Mouse (Mus musculus) right cerebral cortex, postnatal 4 days (tissue): Measurements from ENCODE around the gene Kbtbd6.

ENCODE experiments used
- DNase-seq: peaks from one replicate; pipeline ENCODE4 v3.0.0-alpha.2; 2022

Kbtbd6 gene

DNA sequence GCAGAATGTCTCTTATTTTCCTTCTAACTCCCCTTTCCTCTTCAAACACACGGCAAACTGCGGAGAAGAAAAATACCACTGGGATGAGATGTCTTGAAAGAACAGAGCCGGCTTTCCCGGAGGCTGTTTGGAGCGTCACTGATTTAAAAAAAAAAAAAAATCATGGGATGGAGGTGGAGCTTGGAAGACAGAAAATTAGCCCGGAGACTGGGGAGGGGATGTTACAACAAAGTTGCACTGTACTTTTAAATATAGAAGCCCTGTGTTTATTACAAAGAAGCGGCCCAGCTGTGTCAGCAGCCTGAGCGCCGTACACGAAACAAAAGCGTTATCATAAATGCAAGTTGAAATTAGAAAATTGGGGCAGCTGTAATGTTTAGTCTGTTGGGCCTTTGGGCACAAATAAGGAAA is 30.6 kb downstream of the Kbtbd6 start:
- peak; percentile 18 for DNase-seq

DNA sequence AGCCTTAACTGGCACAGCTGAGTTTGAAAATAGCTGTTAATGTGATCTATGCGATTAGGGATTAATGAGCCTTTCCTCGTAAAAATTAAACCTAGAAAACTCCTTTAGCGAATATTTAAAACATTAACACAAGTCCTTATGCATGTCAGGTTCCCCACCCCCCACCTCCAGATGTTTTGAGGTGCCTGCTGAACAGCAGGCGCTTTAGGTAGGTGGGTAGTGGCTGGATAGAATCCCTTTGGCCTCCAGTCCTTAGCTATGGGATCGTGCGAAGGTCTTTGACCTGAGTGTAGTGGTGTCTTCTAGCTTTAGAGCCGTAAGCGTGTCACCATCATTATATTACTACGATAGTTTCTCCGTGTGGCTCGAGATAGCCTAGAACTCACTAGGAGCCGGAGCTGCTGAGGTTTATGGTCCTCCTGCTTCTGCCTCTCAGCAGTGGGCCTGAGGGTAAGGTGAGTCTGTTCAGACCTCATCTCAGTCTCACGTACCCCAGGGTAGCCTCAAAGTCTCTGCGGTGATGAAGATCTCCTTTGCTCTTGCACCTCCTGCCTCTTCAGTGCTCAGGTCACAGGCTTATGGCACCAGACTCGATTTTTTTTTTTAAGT is 31.2 kb downstream of the Kbtbd6 start:
- no peak for DNase-seq

DNA sequence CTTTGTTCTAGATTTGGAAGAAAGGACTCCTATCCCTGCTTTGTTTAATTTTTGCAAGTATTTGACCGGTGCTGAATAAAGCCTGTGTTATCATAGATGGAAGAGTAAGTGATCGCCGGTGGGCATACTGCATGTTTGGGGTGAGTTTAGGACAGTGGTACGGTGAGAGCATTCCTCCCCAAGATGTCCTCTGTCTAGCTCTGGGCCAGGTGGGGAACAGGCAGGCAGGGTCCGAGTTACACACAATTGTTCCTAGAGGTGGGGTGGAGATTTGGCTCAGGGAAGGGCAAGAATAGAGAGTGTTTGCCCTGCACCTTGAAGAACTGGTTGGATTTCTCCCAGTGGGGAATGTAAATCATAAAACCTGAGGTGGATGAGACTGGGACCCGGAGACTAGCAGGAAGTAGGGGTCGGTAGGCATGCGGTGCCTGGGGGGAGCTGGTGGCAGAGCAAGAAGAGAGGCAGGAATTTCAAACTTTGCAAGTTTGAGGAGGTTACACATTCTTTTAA is 32.0 kb downstream of the Kbtbd6 start:
- no peak for DNase-seq

DNA sequence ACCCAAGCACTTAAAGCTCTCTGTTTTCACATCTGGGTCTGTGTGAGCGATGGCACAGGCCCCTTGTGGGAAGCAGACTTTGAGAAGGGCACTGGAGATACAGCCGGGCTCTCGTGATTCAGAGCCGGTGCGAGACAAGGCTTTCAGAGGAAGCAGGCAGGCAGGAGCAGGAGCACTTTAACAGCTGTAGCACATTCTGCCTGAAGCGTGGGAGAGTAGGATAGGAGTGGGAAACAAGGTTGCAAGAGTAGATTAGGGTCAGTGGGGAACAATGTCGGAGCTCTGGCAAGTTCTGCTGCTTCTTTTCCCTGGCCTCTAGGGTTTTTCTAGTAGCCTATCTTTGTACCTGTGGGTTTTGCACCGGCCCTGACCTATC is 35.0 kb downstream of the Kbtbd6 start:
- no peak for DNase-seq

DNA sequence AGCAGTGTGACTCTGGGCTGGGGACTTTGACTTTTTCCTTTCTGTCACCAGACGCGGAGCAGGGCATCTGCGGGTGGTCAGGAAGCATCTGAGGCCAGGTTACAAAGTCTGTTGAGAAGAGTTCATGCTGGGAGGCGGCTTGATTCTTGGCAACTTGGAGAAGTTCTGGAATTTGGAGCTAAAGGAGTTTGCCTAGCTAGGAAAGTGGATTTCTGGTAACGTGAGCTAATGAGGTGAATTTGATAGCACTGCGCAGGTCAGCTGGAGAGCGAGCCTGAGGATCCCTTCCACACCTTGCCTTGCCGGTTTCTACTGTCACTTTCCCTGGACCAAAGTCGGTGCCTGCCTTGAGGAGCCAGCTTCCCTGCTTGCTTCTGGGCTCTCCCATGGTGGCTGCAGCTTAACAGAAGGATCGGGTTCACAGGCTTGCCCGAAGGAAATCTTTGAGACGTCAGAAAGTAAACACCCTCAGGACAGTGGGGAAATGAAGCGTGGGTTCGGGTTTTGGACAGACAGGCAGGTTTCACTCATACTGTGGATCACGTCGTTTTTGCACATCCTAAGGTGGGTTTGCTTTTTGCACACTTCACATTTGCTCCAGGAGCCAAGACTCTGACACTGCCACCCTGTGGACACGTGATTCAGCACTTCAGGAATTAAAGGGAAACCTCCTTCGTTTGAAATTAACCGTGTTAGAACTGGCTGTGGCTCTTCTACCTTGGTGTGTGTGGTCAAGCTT is 35.5 kb downstream of the Kbtbd6 start:
- no peak for DNase-seq

DNA sequence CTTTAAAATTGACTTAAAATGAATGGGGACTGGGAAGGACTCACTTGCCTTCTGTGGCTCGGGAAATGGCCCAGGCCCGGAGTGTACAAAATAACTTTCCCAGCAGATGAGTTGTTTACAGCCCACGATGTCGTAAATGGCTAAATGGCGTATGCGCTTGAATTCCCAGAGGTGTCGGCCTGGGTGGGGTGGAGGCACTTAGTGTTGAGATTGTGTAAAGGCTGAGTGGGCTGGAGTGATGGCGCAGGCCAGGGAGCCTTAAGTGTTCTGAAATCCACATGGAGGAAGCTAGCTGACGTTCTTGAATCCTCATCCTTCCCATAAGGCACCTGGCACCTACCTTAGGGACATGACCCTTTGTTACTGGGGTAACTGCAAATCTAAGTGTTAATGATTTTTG is 36.9 kb downstream of the Kbtbd6 start:
- DNase-seq: no peak

DNA sequence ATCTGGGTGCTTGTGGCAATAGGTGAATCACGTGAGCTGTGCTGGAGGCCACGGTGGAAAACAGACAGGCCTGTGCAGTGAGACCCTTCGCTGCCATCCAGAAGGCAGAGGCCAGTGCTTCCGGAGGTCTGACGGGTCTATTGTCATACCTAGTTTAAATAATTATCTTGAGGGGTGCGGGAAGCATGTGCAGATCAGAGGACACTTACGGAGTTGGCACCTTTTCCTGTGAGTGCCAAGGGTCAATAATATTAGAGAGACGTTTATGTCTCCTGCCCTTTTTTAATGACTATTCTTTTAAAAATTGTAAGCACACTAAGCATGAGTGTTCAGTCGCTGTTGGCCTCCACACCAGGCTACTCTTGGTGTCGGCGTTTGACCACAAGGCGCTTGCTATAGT is 37.5 kb downstream of the Kbtbd6 start:
- no peak for DNase-seq

DNA sequence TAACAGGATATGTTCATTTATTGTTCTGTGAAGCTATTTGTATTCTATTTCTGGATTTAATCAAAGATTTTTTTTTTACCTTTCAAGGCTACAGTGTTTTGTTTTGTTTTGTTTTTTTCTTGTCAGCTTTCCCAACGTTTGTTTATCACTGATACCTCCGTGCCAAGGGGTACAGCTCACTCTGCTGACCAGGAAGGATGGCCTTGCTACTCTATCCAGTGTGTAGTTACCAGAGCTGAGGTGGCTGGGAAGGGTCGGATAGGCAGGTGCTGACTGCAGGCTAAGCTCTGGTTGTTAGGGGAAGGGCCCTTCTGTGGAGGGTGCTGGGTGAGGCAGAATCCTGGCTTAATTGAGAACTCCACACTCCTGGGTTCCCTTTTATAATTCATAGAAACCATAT is 38.6 kb downstream of the Kbtbd6 start:
- no peak for DNase-seq

DNA sequence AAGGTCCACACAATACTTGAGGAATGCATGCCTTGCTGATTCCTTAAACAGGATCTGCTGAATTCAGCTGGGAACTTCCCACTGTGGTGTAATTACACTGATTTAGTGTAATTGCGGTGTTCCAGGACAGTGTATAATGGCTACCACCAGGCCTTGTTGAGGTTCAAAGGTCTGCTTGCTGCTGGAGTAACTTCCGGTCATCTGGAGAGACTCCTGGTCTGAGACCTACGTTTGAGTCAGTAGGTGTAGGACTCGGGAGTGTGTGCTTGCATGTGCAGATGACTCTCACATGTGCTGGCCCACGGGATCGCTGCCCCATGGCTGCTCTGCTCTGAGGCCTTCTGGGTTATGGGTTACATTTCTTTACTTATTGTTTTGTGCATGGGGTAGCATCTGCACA is 42.7 kb downstream of the Kbtbd6 start:
- no peak for DNase-seq

DNA sequence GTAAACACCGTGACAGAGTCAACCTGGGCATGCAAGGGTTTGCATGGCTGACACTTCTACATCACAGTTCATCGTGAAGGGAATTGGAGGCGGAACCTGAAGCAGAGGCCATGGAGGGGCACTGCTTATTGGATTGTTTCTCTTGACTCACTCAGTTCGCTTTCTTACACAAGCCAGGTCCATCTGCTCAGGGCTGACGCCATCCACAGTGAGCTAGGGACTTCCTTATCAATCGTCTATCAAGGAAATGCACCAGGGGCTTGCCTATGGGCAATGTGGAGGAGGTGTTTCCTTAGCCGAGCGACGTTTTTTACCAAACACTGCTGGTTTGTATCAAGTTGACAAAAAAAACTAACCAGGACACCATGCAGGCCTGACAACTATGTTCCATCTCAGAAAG is 47.7 kb downstream of the Kbtbd6 start:
- no peak for DNase-seq

DNA sequence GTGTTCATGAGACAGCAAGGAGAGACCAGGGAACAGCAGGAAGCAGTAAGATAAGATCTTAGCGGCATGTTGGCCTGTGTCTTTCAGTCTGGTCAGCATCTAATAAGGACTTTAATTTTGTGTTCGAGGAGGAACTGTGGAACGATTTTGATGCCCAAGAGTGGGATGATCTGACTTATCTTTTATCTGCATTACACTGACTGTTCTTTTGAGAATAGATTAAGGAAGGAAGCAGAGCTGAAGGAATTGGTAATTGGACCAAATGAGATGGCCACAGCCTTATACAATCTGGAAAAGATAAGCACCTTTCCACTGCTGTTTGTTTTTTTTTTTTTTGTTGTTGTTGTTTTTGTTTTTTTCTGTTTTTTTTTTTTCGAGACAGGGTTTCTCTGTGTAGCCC is 49.1 kb downstream of the Kbtbd6 start:
- no peak for DNase-seq

DNA sequence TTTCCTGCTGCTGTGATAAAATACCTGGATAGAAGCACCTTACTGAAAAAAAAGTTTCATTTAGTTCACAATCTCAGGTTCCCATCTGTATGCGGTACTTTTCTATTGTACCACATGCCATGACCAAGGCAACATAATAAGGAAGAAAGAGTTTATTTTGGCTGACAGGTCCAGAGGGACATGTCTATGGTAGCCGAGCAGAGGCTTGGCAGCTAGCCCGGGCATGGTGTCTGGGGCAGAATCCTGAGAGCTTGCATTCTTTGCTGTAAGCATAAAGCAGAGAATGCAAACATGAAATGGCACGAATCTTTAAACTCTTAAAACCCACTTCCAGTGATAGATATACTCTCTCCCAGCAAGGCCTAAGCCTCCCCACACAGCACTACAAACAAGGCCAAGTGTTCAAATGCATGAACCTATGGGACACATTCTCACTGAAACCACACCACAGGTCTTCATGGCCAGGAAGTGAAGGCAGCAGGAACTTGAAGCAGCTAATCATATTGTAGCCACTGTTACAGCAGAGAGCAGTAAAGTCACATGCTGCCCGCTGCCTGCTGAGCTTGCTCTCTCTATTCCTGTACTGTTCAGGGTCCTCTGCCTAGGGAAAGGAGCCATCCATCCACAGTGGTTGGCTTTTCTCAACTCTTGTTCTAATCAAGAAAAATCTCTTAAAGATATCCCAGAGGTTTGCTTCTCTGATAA is 51.9 kb downstream of the Kbtbd6 start:
- DNase-seq: peak; percentile 26
